Mouse (Mus musculus) megakaryocyte, embryonic 14.5 days (primary cell): ENCODE measurements around the gene Notch2.

Experiments used
- FLI1 ChIP-seq: IDR thresholded peaks from 2 replicates; pipeline ENCODE4 v1.6.1; 2012; ENCODE audit warnings: low read length, inconsistent platforms, mixed read lengths
- GATA1 ChIP-seq: IDR thresholded peaks from 3 replicates; pipeline ENCODE4 v1.6.1; 2012; ENCODE audit warnings: mixed read lengths, low read length, inconsistent platforms, borderline replicate concordance

- TF ChIP-seq GATA1 (no peak), FLI1 (no peak)
Measured at GRCm38 (mm10) chr3:98042301-98042700, 29.0 kb downstream of the Notch2 start.
